Mouse (Mus musculus) heart, embryonic 15.5 days (tissue): ENCODE data around the gene Nme1. TPM values are rescaled to one million over a fixed set of nuclear protein-coding genes. Genes with fewer than 3 reads are reported as not detected.
"Not testable (repeated sequence)": the region's sequence is repeated elsewhere in the genome, so short reads cannot be mapped to it uniquely, and the experiment has no call there.

Experiments used
- ATAC-seq: fragments of 200-750 bp; cut with Nextera tagmentation; replicated peaks from 2 replicates; pipeline ENCODE4 v1.8.0; 2017; ENCODE audit warnings: low read depth, moderate TSS enrichment; ENCODE audit not compliant: insufficient number of reproducible peaks, insufficient read depth, low FRiP score
- H3K27ac ChIP-seq: fragments of 300-500 bp; sonication (generic); 2 replicates; pipeline ENCODE4 v1.5.1; 2015; ENCODE audit warnings: mild to moderate bottlenecking, inconsistent platforms
- H3K27me3 ChIP-seq: fragments of 300-500 bp; sonication (generic); 2 replicates; pipeline ENCODE4 v1.6.1; 2015; ENCODE audit warnings: inconsistent platforms
- H3K36me3 ChIP-seq: fragments of 300-500 bp; sonication (generic); 2 replicates; pipeline ENCODE4 v1.6.1; 2015; ENCODE audit warnings: mild to moderate bottlenecking, inconsistent platforms
- H3K4me1 ChIP-seq: fragments of 300-500 bp; sonication (generic); replicated peaks from 2 replicates; pipeline ENCODE4 v1.6.1; 2015; ENCODE audit warnings: inconsistent platforms
- H3K4me2 ChIP-seq: fragments of 300-500 bp; sonication (generic); 2 replicates; pipeline ENCODE4 v1.6.1; 2015; ENCODE audit warnings: inconsistent platforms, mild to moderate bottlenecking, moderate library complexity
- H3K4me3 ChIP-seq: fragments of 300-500 bp; sonication (generic); 2 replicates; pipeline ENCODE4 v1.5.1; 2015; ENCODE audit warnings: mild to moderate bottlenecking, inconsistent platforms
- H3K9ac ChIP-seq: fragments of 300-500 bp; sonication (generic); 2 replicates; pipeline ENCODE4 v1.6.1; 2015; ENCODE audit warnings: mild to moderate bottlenecking, inconsistent platforms
- H3K9me3 ChIP-seq: fragments of 300-500 bp; sonication (generic); replicated peaks from 2 replicates; pipeline ENCODE4 v1.6.1; 2016; ENCODE audit warnings: inconsistent platforms
- WGBS: fragments of 180-500 bp; shearing (Covaris S2); methylation state at CpG from one replicate; pipeline ENCODE4 v1.1.7; 2015; ENCODE audit warnings: mixed read lengths; 5-methylcytosine and 5-hydroxymethylcytosine counted together
- polyA plus RNA-seq: library from polyadenylated mRNA; unstranded; fragments of >200 nt; fragmentation: Nextera tagmentation; extraction: Ambion mirVana; gene quantifications from 2 replicates; pipeline ENCODE4 v1.2.1, GENCODE M21; 2015

The Nme1 gene
- polyA plus RNA-seq, 1 experiment from 2014 or later = 74.1 TPM

GRCm38 (mm10) chr11:93940906-93941305 lies 27.4 kb downstream of the Nme1 start:
- Histone ChIP-seq H3K36me3 (peaks cover 20% of the 10 kb centered on the region), H3K9ac (no peak overlapping the region), H3K27me3 (no peaks in the 10 kb centered on the region), H3K9me3 (no peaks in the 10 kb centered on the region), H3K4me2 (no peak overlapping the region), H3K4me1 (no peaks in the 10 kb centered on the region), H3K27ac (no peak overlapping the region), H3K4me3 (no peak overlapping the region)
- WGBS = 46% methylated on average over 2 of the region's 2 CpGs
- no peak for ATAC-seq

- Histone ChIP-seq H3K27ac (no peak overlapping the region), H3K36me3 (peaks cover 59% of the 10 kb centered on the region), H3K9me3 (no peaks in the 10 kb centered on the region), H3K4me3 (no peak overlapping the region), H3K4me2 (no peak overlapping the region), H3K27me3 (no peaks in the 10 kb centered on the region), H3K4me1 (no peaks in the 10 kb centered on the region), H3K9ac (no peak overlapping the region)
- no peak for ATAC-seq
Measured at GRCm38 (mm10) chr11:93929106-93929505, 39.2 kb downstream of the Nme1 start.

- not testable (repeated sequence) for H3K4me2 ChIP-seq, H3K27me3 ChIP-seq, H3K9me3 ChIP-seq, H3K4me1 ChIP-seq, H3K27ac ChIP-seq, ATAC-seq, H3K4me3 ChIP-seq, H3K9ac ChIP-seq
- WGBS = 88% methylated on average over 2 of the region's 2 CpGs
- H3K36me3 ChIP-seq = peaks cover 48% of the 10 kb centered on the region
Measured at GRCm38 (mm10) chr11:93915019-93915418, 53.3 kb downstream of the Nme1 start.

GRCm38 (mm10) chr11:93911603-93912002 lies 56.7 kb downstream of the Nme1 start:
- Histone ChIP-seq H3K27ac (no peak overlapping the region), H3K4me3 (no peak overlapping the region), H3K27me3 (no peaks in the 10 kb centered on the region), H3K4me1 (no peaks in the 10 kb centered on the region), H3K36me3 (peaks cover 57% of the 10 kb centered on the region), H3K9ac (no peak overlapping the region), H3K9me3 (no peaks in the 10 kb centered on the region), H3K4me2 (no peak overlapping the region)
- no peak for ATAC-seq
- WGBS = 89% methylated on average over 3 of the region's 3 CpGs

GRCm38 (mm10) chr11:93908829-93909228 lies 59.5 kb downstream of the Nme1 start:
- no peaks in the 10 kb centered on the region for H3K4me1 ChIP-seq
- no peak overlapping the region for H3K9ac ChIP-seq
- no peak for ATAC-seq
- no peaks in the 10 kb centered on the region for H3K27me3 ChIP-seq
- H3K4me3 ChIP-seq = no peak overlapping the region
- peaks cover 58% of the 10 kb centered on the region for H3K36me3 ChIP-seq
- no peak overlapping the region for H3K27ac ChIP-seq
- WGBS = 83% methylated on average over 9 of the region's 9 CpGs
- no peaks in the 10 kb centered on the region for H3K9me3 ChIP-seq
- no peak overlapping the region for H3K4me2 ChIP-seq

GRCm38 (mm10) chr11:93907839-93908238 lies 60.5 kb downstream of the Nme1 start:
- H3K9me3 ChIP-seq = no peaks in the 10 kb centered on the region
- H3K4me1 ChIP-seq = no peaks in the 10 kb centered on the region
- no peak overlapping the region for H3K4me3 ChIP-seq
- H3K36me3 ChIP-seq = peaks cover 54% of the 10 kb centered on the region
- no peak overlapping the region for H3K27ac ChIP-seq
- no peak overlapping the region for H3K4me2 ChIP-seq
- no peak for ATAC-seq
- 80% methylated on average over 3 of the region's 3 CpGs for WGBS
- H3K27me3 ChIP-seq = no peaks in the 10 kb centered on the region
- H3K9ac ChIP-seq = no peak overlapping the region

Other genes with a start within 250 kb of the Nme1 start
- gene Utp18, start 82.8 kb downstream of the Nme1 start, polyA plus RNA-seq = 15.8 and 17.0 TPM in 2 replicates
- 17.2 and 19.3 TPM in 2 replicates for gene Mbtd1, start 82.7 kb downstream of the Nme1 start, polyA plus RNA-seq
- gene Nme2, start 12.3 kb downstream of the Nme1 start, polyA plus RNA-seq = 350 and 462 TPM in 2 replicates
- gene Gm20390, start 228 bp downstream of the Nme1 start, polyA plus RNA-seq = 185 and 232 TPM in 2 replicates
- gene Spag9, start 27.6 kb upstream of the Nme1 start, polyA plus RNA-seq = 33.7 and 34.1 TPM in 2 replicates
- gene Tob1, start 242.9 kb upstream of the Nme1 start, polyA plus RNA-seq = 37.7 and 45.5 TPM in 2 replicates